Mouse (Mus musculus): ENCODE measurements around the gene S100b. TPM values are rescaled to one million over a fixed set of nuclear protein-coding genes. Genes with fewer than 3 reads are reported as not detected.

The S100b gene
- polyA plus RNA-seq, 1 experiment from 2014 or later = 4.3 TPM

DNA sequence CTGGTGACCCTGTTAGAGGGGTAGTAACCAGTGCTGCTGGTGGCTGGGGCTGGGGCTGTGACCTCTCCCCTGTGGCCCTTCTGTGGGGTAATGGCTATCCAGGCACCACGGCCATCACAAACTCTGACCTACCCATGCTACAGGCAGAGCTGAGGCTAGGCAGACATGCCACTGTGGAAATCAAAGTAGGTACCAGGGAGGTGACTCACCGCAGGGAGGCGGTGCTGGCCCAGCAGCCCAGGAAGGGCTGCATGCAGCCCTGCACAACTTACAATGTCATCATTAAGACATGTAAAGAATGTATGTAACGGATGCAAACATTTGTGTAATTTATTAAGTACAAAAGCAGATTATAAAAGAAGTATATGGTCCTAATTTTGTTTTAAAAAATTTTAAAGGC is 8.8 kb downstream of the S100b start:
- H3K4me3 ChIP-seq = no peak overlapping the region
- no peaks in the 10 kb centered on the region for H3K9me3 ChIP-seq
- peaks cover 28% of the 10 kb centered on the region for H3K36me3 ChIP-seq
- H3K4me1 ChIP-seq (replicated peaks) = no peaks in the 10 kb centered on the region
- ATAC-seq (ENCODE audit: low FRiP score, low read depth) = no peak
- no peak overlapping the region for H3K4me2 ChIP-seq
- 79% methylated on average over 4 of the region's 4 CpGs for WGBS
- no peak overlapping the region for H3K9ac ChIP-seq
- H3K27ac ChIP-seq (replicated peaks) = no peak overlapping the region
- H3K27me3 ChIP-seq = no peaks in the 10 kb centered on the region

DNA sequence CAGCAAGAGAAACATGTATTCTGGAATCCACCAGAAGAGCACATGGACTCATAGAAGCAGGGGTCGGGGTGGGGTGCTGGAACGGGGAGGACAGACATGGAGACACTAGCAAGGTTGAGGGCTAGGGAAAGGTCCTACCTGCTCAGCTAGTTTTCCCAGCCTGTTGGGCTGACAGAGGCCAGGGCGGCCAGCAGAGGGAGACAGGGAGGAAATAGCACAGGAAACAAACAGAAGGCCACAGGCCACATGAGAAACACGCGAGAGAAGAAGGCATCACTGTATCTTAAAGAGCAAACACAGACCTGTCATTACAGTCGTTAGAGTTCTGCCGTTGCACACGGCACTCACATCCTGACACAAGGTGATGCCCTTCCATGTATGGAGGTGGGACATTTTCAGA is 17.6 kb downstream of the S100b start:
- no peak for ATAC-seq (ENCODE audit: low FRiP score, low read depth)
- 55% methylated on average over 8 of the region's 8 CpGs for WGBS
- Histone ChIP-seq H3K4me1 (replicated peaks) (no peaks in the 10 kb centered on the region), H3K27me3 (no peaks in the 10 kb centered on the region), H3K4me2 (no peak overlapping the region), H3K36me3 (peaks cover 90% of the 10 kb centered on the region), H3K9ac (no peak overlapping the region), H3K27ac (replicated peaks) (no peak overlapping the region), H3K4me3 (no peak overlapping the region), H3K9me3 (no peaks in the 10 kb centered on the region)

DNA sequence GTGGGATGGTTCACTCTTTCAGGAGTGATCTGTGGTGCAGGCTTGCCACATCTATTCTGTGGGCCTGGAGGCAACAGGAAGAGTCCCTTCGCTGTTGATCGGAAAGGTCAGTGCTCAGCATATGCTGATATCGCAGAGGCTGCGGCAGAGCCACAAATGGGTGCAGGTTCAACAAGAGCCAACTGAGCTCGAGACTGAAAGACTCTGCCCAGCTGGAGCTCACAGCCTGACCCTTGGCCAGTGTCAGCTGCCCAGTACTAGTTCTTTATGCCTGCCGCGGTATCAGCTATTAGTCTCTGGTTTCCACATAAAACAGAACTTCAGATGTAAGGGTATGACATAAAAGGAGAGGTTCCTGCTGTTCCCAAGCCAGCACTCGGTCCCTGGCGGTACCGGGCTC is 21.6 kb downstream of the S100b start:
- no peak overlapping the region for H3K27ac ChIP-seq (replicated peaks)
- H3K27me3 ChIP-seq = no peaks in the 10 kb centered on the region
- WGBS = 82% methylated on average over 10 of the region's 10 CpGs
- H3K36me3 ChIP-seq = peaks cover 88% of the 10 kb centered on the region
- no peak overlapping the region for H3K9ac ChIP-seq
- ATAC-seq (ENCODE audit: low FRiP score, low read depth) = no peak
- no peak overlapping the region for H3K4me3 ChIP-seq
- H3K4me1 ChIP-seq (replicated peaks) = no peaks in the 10 kb centered on the region
- H3K9me3 ChIP-seq = no peaks in the 10 kb centered on the region
- no peak overlapping the region for H3K4me2 ChIP-seq

- H3K27ac ChIP-seq (replicated peaks) = no peak overlapping the region
- no peak for ATAC-seq (ENCODE audit: low FRiP score, low read depth)
- 75% methylated on average over 5 of the region's 5 CpGs for WGBS
- no peak overlapping the region for H3K4me2 ChIP-seq
- no peaks in the 10 kb centered on the region for H3K9me3 ChIP-seq
- H3K4me1 ChIP-seq (replicated peaks) = no peaks in the 10 kb centered on the region
- H3K4me3 ChIP-seq = no peak overlapping the region
- no peak overlapping the region for H3K9ac ChIP-seq
- H3K27me3 ChIP-seq = no peaks in the 10 kb centered on the region
- H3K36me3 ChIP-seq = peaks cover 86% of the 10 kb centered on the region
Measured at GRCm38 (mm10) chr10:76278541-76279097, 25.0 kb downstream of the S100b start.

- H3K36me3 ChIP-seq = peaks cover 83% of the 10 kb centered on the region
Measured at GRCm38 (mm10) chr10:76288268-76288993, 34.8 kb downstream of the S100b start.

GRCm38 (mm10) chr10:76289052-76289451 is 35.4 kb downstream of the S100b start:
- no peak overlapping the region for H3K4me3 ChIP-seq
- H3K36me3 ChIP-seq = peaks cover 81% of the 10 kb centered on the region
- no peak overlapping the region for H3K9ac ChIP-seq
- ATAC-seq (ENCODE audit: low FRiP score, low read depth) = no peak
- no peak overlapping the region for H3K4me2 ChIP-seq
- H3K4me1 ChIP-seq (replicated peaks) = no peaks in the 10 kb centered on the region
- H3K9me3 ChIP-seq = no peaks in the 10 kb centered on the region
- 93% methylated on average over 5 of the region's 5 CpGs for WGBS
- no peak overlapping the region for H3K27ac ChIP-seq (replicated peaks)
- no peaks in the 10 kb centered on the region for H3K27me3 ChIP-seq

More at GRCm38 (mm10) chr10:76288268-76288993, 34.8 kb downstream of the S100b start:
- Histone ChIP-seq H3K4me1 (replicated peaks) (no peaks in the 10 kb centered on the region), H3K4me3 (no peak overlapping the region), H3K27me3 (no peaks in the 10 kb centered on the region), H3K4me2 (no peak overlapping the region), H3K9me3 (no peaks in the 10 kb centered on the region), H3K9ac (no peak overlapping the region), H3K27ac (replicated peaks) (no peak overlapping the region)
- ATAC-seq (ENCODE audit: low FRiP score, low read depth) = no peak
- 82% methylated on average over 11 of the region's 11 CpGs for WGBS

DNA sequence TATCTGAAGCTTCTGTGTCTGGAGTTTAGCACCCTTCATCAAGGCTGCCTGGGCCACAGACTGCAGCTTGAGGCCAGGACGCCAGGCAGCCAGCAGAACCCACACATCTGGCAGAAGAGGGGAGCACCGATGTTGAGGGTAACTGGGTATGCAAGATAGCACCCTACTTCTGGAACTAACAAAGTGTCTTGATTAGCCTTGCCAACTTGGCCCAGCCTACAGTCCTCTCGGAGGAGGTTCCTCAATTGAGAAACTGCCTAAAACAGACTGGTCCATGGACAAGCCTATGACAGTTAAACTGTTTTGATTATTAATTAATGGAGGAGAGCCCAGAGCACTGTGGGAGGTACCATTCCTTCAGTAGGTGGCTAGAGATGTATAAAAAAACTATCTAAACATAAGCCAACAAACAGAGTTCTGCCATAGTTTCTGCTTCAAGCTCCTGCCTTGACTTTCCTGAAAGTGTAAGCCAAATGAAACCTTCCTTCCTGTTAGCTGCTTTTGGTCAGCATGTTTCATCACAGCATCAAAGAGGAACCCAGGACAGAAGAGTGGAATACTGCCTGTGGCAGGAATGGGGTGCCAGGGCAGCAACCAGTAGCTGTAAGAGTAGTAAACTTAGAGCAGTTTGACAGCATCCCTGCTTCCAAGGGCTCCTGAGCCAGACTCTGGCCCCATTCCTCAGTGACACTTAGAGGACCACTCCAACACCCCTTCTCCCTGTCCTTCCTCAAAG is 36.5 kb downstream of the S100b start:
- H3K9ac ChIP-seq = no peak overlapping the region
- H3K27me3 ChIP-seq = no peaks in the 10 kb centered on the region
- H3K4me1 ChIP-seq (replicated peaks) = no peaks in the 10 kb centered on the region
- peaks cover 81% of the 10 kb centered on the region for H3K36me3 ChIP-seq
- WGBS = 90% methylated on average over 3 of the region's 3 CpGs
- ATAC-seq (ENCODE audit: low FRiP score, low read depth) = no peak
- no peaks in the 10 kb centered on the region for H3K9me3 ChIP-seq
- no peak overlapping the region for H3K27ac ChIP-seq (replicated peaks)
- H3K4me2 ChIP-seq = no peak overlapping the region
- no peak overlapping the region for H3K4me3 ChIP-seq

DNA sequence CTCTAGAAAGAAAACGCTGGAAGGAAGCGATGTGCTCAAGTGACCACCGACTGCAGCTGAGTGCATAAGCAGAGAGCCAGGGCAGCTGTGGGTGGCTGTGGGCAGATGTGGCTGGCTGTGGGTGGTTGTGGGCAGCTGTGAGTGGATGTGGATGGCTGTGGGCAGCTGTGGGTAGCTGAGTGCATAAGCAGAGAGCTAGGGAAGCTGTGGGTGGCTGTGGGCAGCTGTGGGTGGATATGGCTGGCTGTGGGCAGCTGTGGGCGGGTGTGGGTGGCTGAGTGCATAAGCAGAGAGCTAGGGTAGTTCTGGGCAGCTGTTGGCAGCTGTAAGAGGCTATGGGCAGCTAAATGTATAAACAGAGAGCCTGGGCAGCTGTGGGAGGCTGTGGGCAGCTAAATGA is 39.6 kb downstream of the S100b start:
- peaks cover 86% of the 10 kb centered on the region for H3K36me3 ChIP-seq
- no peak for ATAC-seq (ENCODE audit: low FRiP score, low read depth)
- no peaks in the 10 kb centered on the region for H3K9me3 ChIP-seq
- H3K27ac ChIP-seq (replicated peaks) = no peak overlapping the region
- 91% methylated on average over 4 of the region's 4 CpGs for WGBS
- no peak overlapping the region for H3K4me2 ChIP-seq
- no peak overlapping the region for H3K9ac ChIP-seq
- no peaks in the 10 kb centered on the region for H3K27me3 ChIP-seq
- H3K4me3 ChIP-seq = no peak overlapping the region
- H3K4me1 ChIP-seq (replicated peaks) = no peaks in the 10 kb centered on the region

GRCm38 (mm10) chr10:76300133-76300532 is 46.5 kb downstream of the S100b start:
- Histone ChIP-seq H3K9ac (no peak overlapping the region), H3K36me3 (peaks cover 80% of the 10 kb centered on the region), H3K9me3 (no peaks in the 10 kb centered on the region), H3K4me2 (no peak overlapping the region), H3K27me3 (no peaks in the 10 kb centered on the region), H3K27ac (replicated peaks) (no peak overlapping the region), H3K4me1 (replicated peaks) (no peaks in the 10 kb centered on the region), H3K4me3 (no peak overlapping the region)
- WGBS = 93% methylated on average over 5 of the region's 5 CpGs
- ATAC-seq (ENCODE audit: low FRiP score, low read depth) = no peak

DNA sequence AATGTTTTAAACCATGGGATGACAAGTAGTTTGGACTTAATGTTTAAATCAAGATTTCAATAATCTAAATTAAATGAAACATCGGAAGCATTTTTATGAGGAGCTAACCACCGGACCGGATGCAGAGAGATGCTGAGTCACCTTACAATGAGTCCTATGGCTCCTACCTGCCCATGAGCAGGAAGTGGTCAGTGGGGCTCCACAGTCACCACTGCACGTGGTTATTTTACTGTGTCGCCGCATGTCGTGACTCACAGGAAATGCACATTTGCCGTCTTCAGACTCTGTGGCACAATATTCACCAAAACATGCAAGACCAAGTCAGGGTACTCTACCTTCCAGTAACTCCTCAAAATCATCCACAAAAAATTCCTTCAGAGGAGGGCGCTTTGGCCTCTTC is 53.1 kb downstream of the S100b start:
- ATAC-seq (ENCODE audit: low FRiP score, low read depth) = no peak
- Histone ChIP-seq H3K9me3 (no peaks in the 10 kb centered on the region), H3K36me3 (peaks cover 57% of the 10 kb centered on the region), H3K4me3 (no peak overlapping the region), H3K4me2 (no peak overlapping the region), H3K9ac (no peak overlapping the region), H3K27me3 (no peaks in the 10 kb centered on the region), H3K27ac (replicated peaks) (no peak overlapping the region), H3K4me1 (replicated peaks) (no peaks in the 10 kb centered on the region)
- WGBS = 92% methylated on average over 9 of the region's 9 CpGs
